Mouse (Mus musculus): ENCODE data around the gene Kmt2e. TPM values are rescaled to one million over a fixed set of nuclear protein-coding genes. Genes with fewer than 3 reads are reported as not detected.

Kmt2e gene
- total and polyA plus RNA-seq, 3 experiments, result 16.2 to 75.6 (median 29.3) TPM

GRCm38 (mm10) chr5:23464247-23464646 lies 30.0 kb downstream of the Kmt2e start:
- Histone ChIP-seq H3K79me2 (ENCODE audit: control insufficient read depth, insufficient read depth, low read length, poor library complexity) (peaks cover 6% of the 10 kb centered on the region; the same call in 1 of the 2 replicates), H3K27me3 (ENCODE audit: control insufficient read depth in 1 of 2, insufficient read depth in 2 of 2, low read length in 2 of 2) (no peaks in the 10 kb centered on the region), H3K4me3 (ENCODE audit: control insufficient read depth in 1 of 2, insufficient read depth in 1 of 2, low read depth in 2 of 2, low read length in 2 of 2) (no peak overlapping the region), H3K36me3 (ENCODE audit: control insufficient read depth in 1 of 2, insufficient read depth in 2 of 2, low read length in 2 of 2) (peaks cover 17 to 70% of the 10 kb centered on the region in 2 experiments), H3K9me3 (replicated peaks; ENCODE audit: insufficient read depth, low read length) (no peaks in the 10 kb centered on the region), H3K9ac (ENCODE audit: control insufficient read depth, low read depth, low read length, poor library complexity, severe bottlenecking) (no peak overlapping the region), H3K4me1 (ENCODE audit: control insufficient read depth in 1 of 2, insufficient read depth in 2 of 2, low read length in 2 of 2) (peaks cover 3 to 8% of the 10 kb centered on the region in 2 experiments), H3K27ac (ENCODE audit: control insufficient read depth, low read depth, low read length) (no peak overlapping the region)
- DNase-seq (ENCODE audit: low read depth, low spot score), result no peak
- TF ChIP-seq MAFK (IDR thresholded peaks at IDR 0.05; ENCODE audit: borderline replicate concordance, low read depth, low read length), result no peak
- TF ChIP-seq SIN3A (IDR thresholded peaks at IDR 0.05; ENCODE audit: low read length), result no peak
- TF ChIP-seq GATA1 (IDR thresholded peaks at IDR 0.05; ENCODE audit: low read depth, low read length), result no peak
- TF ChIP-seq TAL1 (IDR thresholded peaks at IDR 0.05; ENCODE audit: low read length), result no peak
- no peak for TF ChIP-seq MYC (IDR thresholded peaks at IDR 0.05; ENCODE audit: low read depth, low read length)
- TF ChIP-seq RAD21 (IDR thresholded peaks at IDR 0.05; ENCODE audit: low read depth, low read length), result no peak
- TF ChIP-seq MAX (IDR thresholded peaks at IDR 0.05; ENCODE audit: low read length), result no peak
- no peak for TF ChIP-seq MEF2A (IDR thresholded peaks at IDR 0.05; ENCODE audit: extremely low read depth, insufficient replicate concordance, low read depth, low read length, poor library complexity, severe bottlenecking)
- no peak for TF ChIP-seq NELFE (IDR thresholded peaks at IDR 0.05; ENCODE audit: low read depth, low read length)
- TF ChIP-seq ELF1 (IDR thresholded peaks at IDR 0.05; ENCODE audit: low read depth, low read length), result no peak
- no peak for TF ChIP-seq GABPA (IDR thresholded peaks at IDR 0.05; ENCODE audit: low read depth, low read length)
- no peak for TF ChIP-seq KAT2A (conservative IDR thresholded peaks at IDR 0.05; ENCODE audit: low read depth, low read length)
- TF ChIP-seq CTCF (IDR thresholded peaks at IDR 0.05 in 2 of 3, conservative IDR thresholded peaks at IDR 0.05 in 1 of 3; ENCODE audit: control insufficient read depth in 1 of 3, insufficient read depth in 1 of 3, low read depth in 2 of 3, low read length in 3 of 3, poor library complexity in 1 of 3, severe bottlenecking in 1 of 3), result no peak
- no peak for TF ChIP-seq UBTF (IDR thresholded peaks at IDR 0.05; ENCODE audit: borderline replicate concordance, insufficient read depth, low read depth, low read length)
- TF ChIP-seq ZMIZ1 (IDR thresholded peaks at IDR 0.05; ENCODE audit: low read depth, low read length), result no peak
- no peak for TF ChIP-seq JUND (IDR thresholded peaks at IDR 0.05; ENCODE audit: low read depth, low read length)
- no peak for TF ChIP-seq MXI1 (IDR thresholded peaks at IDR 0.05; ENCODE audit: low read depth, low read length)
- TF ChIP-seq SMC3 (IDR thresholded peaks at IDR 0.05; ENCODE audit: low read depth, low read length), result no peak
- TF ChIP-seq TCF12 (IDR thresholded peaks at IDR 0.05; ENCODE audit: low read depth, low read length), result no peak
- no peak for TF ChIP-seq TBP (IDR thresholded peaks at IDR 0.05; ENCODE audit: low read depth, low read length)

- Histone ChIP-seq H3K9me3 (replicated peaks; ENCODE audit: insufficient read depth, low read length) (no peaks in the 10 kb centered on the region), H3K4me1 (ENCODE audit: control insufficient read depth in 1 of 2, insufficient read depth in 2 of 2, low read length in 2 of 2) (peaks cover 3 to 8% of the 10 kb centered on the region in 2 experiments), H3K4me3 (ENCODE audit: control insufficient read depth in 1 of 2, insufficient read depth in 1 of 2, low read depth in 2 of 2, low read length in 2 of 2) (no peak overlapping the region), H3K27me3 (ENCODE audit: control insufficient read depth in 1 of 2, insufficient read depth in 2 of 2, low read length in 2 of 2) (no peaks in the 10 kb centered on the region), H3K27ac (ENCODE audit: control insufficient read depth, low read depth, low read length) (no peak overlapping the region), H3K9ac (ENCODE audit: control insufficient read depth, low read depth, low read length, poor library complexity, severe bottlenecking) (no peak overlapping the region), H3K36me3 (ENCODE audit: control insufficient read depth in 1 of 2, insufficient read depth in 2 of 2, low read length in 2 of 2) (peaks cover 17 to 66% of the 10 kb centered on the region in 2 experiments), H3K79me2 (ENCODE audit: control insufficient read depth, insufficient read depth, low read length, poor library complexity) (peaks cover 6% of the 10 kb centered on the region; the same call in 1 of the 2 replicates)
- TF ChIP-seq ZNF384 (IDR thresholded peaks at IDR 0.05; ENCODE audit: low read depth, low read length), result peak; percentile 53; the same call in 1 of the 2 replicates
- TF ChIP-seq MXI1 (IDR thresholded peaks at IDR 0.05; ENCODE audit: low read depth, low read length), result no peak
- no peak for DNase-seq (ENCODE audit: low read depth, low spot score)
These were observed 30.5 kb downstream of the Kmt2e start for GRCm38 (mm10) chr5:23464743-23465142.
